Mouse (Mus musculus): ENCODE measurements around the gene Arpc5l.
"Not testable (repeated sequence)": the region's sequence is repeated elsewhere in the genome, so short reads cannot be mapped to it uniquely, and the experiment has no call there.

Arpc5l gene

DNA sequence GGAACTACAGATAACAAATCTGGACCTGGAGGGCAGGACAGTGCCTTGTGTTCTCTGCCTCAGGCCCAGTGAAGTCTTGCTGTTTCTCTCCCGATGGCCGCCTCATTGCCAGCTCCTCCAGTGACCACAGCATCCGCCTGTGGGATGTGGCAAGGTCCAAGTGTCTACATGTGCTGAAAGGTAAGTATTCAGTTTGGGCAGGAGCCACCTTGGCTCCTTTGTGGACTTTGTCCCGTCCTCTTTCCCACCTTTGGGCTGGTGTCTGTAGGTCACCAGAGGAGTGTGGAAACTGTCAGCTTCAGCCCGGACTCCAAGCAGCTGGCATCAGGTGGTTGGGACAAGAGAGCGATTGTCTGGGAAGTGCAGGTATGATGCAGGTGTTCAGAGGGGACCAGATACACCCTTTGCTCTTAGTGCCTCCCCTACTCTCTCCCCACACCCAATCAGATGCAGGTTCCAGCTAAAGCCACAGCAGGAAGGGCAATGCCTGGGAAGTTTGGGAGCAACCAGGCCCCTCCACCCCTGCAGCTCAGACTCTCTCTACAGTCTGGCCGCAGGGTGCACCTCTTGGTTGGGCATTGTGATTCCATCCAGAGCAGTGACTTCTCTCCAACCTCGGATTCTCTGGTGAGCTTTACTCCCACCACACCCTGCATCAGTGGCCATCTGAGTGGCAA, 5.1 kb upstream of the Arpc5l start:
- no peak for DNase-seq (ENCODE audit: low read depth, low spot score)

DNA sequence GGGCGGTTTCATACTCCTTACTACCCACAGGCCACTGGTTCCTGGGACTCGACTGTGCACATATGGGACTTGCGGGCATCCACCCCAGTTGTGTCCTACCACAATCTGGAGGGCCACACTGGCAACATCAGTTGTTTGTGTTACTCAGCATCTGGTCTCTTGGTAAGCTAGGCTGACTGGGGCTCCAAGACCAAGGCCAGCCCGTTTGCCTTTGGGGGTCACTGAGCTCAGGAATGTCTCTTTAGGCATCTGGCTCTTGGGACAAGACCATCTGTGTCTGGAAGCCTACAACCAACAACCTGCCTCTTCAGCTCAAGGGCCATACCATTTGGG, 4.6 kb upstream of the Arpc5l start:
- no peak for DNase-seq (ENCODE audit: low read depth, low spot score)

DNA sequence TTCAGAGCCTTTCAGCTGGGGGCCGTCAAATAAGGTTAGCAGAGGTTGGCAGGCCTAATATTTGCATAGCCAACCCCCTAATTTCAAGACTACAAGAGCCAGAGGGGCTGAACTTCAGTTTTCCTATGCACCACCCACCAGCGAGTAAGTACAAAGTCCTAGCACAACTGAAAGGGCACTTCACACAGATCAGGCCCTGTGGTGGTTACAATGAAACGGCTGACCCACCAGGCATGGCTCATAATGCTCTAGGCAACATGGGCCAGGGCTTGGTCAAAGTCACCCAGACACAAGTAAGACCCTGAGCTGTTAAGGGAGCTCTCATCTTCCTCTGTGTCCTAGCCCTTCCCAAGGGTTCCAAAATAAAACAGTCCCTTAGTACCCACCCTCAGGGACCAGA, 3.3 kb upstream of the Arpc5l start:
- DNase-seq (ENCODE audit: low read depth, low spot score), result no peak

DNA sequence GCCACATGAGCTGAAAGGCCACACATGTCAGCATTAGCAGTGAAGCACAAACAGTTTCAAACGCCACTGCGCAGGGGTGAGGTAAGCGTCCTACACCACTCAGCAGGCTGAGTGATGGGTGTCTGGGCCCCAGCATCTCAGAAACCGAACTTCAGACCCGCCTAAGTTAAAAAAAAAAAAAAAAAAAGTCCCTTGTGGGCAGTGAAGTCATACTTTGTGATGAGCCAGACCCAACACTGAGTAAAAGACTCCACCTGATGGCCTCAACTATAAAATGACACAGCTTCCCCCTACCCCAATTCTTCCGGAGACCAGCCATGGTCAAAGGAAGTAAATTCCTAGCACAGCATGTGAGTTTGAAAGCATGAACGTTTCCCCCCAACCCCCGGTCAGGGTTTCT, 2.0 kb upstream of the Arpc5l start:
- DNase-seq (ENCODE audit: low read depth, low spot score), result no peak

- DNase-seq (ENCODE audit: low read depth, low spot score), result no peak
Observed at GRCm38 (mm10) chr2:39003512-39003911, 1.6 kb upstream of the Arpc5l start.

- no peak for DNase-seq (ENCODE audit: low read depth, low spot score)
Observed at GRCm38 (mm10) chr2:39004372-39004771, 776 bp upstream of the Arpc5l start.

- no peak for DNase-seq (ENCODE audit: low read depth, low spot score)
Observed at GRCm38 (mm10) chr2:39005574-39006079, 479 bp downstream of the Arpc5l start, which contains the start of gene Rpl35. Rpl35 (minus strand) TSS chr2:39005624.

DNA sequence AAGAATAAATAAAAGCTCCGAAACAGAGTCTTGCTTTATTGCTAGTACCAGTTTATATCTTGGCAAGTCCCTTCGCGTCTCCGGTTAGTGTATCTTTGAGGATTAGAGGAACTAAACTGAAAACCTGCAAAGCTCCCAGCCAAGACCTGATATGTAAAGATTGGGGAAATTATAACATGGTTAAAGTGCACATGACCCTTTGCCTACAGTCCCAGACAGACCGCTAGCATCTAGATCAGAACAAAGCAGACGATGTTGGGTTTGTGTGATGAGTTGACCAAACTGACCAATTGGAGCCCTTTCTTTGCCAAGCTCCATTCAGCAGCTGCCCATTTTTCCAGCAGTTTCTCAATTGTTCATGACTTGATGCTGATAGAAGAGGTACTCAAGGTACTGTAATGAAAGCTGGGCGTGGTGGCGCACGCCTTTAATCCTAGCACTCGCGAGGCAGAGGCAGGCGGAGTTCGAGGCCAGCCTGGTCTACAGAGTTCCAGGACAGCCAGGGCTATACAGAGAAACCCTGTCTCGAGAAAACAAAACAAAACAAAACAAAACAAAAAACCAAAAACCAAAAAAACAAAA, 1.1 kb downstream of the Arpc5l start:
- DNase-seq (ENCODE audit: low read depth, low spot score), result no peak

DNA sequence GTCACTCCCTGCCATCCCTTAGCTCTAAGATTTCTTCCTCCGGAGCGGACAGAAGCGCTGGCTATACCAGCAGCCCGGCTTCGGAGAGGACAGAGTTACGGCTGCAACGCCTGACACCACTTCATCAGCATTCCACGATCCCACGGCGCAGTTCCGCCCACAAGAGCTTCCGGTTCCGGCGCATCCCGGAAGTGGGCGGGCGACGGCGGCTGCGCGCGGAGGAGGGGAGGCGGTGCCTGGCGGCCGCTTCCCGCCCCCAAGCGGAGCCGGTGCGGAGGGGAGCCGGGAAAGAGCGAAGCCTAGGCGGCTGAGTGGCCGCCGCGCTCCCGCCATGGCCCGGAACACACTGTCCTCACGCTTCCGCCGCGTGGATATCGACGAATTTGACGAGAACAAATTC, 2.7 kb downstream of the Arpc5l start:
- DNase-seq (ENCODE audit: low read depth, low spot score), result peak; percentile 84

DNA sequence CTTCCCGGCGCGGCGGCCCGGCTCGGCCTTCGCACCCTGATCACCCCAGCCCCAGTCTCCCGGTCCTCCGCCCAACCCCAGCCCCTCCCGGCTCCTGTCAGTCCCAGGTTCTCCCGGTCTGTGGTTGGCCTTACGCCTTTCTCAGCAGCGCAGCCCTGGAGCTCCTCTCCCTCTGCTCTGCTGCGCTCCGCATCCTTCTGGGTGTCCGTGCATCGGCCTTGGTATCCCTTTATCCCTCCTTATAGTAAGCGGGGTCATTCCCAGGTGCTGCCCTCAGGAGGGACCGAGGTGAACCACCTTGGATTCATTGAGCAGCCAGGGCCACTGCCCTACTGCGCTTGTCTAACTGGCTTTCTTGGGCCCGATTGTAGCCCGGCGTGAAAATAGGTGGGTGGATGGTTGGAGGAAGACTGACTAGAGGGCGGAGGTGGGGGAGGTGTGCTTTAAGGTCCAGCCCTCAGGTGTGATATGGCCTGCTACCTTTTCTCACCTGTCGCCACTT, 3.3 kb downstream of the Arpc5l start:
- DNase-seq (ENCODE audit: low read depth, low spot score), result no peak

GRCm38 (mm10) chr2:39008954-39009365, 3.8 kb downstream of the Arpc5l start:
- DNase-seq (ENCODE audit: low read depth, low spot score), result no peak

DNA sequence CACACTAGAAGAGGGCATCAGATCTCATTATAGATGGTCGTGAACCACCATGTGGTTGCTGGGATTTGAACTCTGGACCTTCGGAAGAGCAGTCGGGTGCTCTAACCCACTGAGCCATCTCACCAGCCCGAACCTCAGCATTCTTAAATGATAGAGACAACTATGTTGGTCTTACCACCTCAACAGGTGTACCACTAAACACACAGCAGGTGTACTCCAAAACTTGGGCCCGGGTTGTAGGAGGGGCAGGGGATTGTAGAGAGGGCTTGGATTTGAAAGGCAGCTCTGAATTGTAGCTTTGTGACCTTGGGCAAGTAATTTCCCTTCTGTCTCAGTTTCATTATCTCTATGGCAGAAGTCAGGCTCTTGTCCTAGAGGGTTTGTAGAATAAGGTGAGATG, 5.0 kb downstream of the Arpc5l start:
- not testable (repeated sequence) for DNase-seq (ENCODE audit: low read depth, low spot score)

GRCm38 (mm10) chr2:39011264-39011663, 6.1 kb downstream of the Arpc5l start:
- DNase-seq (ENCODE audit: low read depth, low spot score), result no peak

DNA sequence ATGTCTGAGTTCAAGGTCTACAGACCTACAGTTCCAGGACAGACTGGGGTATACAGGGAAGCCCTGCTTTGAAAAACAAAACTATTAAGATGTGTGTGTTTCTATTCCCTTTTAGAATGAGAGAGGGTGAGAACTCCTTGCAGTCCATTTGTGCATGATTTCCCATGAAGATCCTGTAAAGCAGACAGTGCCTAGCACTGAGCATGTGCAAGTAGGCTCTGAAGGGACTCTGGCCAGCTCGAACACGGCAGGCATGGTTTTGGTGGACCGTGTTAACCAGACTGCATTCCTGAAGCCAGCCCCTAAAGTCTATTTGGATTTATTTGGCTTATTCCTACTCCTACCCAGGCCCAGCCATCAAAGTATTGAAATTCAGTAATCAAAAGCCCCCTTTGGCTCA, 6.8 kb downstream of the Arpc5l start:
- no peak for DNase-seq (ENCODE audit: low read depth, low spot score)

GRCm38 (mm10) chr2:39012768-39013279, 7.7 kb downstream of the Arpc5l start:
- no peak for DNase-seq (ENCODE audit: low read depth, low spot score)

DNA sequence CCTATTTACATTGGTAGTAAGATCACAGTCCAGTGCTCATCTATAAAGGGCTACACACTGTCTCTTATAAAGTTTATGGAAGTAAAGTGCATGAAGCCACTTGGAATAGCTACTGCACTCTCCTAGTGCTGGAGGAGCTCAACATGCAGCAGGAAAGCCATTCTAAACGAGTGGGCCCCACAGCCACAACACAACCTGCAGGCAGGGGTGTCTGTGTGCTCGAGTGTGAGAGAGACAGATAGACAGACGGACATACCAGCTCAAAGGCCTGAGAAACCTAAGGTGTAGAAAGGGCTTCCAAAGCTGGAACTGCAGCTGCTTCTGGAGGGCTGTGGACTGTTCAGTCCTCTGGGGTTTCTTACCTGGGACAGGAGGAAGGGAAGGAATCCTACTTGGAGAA, 11.4 kb downstream of the Arpc5l start:
- no peak for DNase-seq (ENCODE audit: low read depth, low spot score)

DNA sequence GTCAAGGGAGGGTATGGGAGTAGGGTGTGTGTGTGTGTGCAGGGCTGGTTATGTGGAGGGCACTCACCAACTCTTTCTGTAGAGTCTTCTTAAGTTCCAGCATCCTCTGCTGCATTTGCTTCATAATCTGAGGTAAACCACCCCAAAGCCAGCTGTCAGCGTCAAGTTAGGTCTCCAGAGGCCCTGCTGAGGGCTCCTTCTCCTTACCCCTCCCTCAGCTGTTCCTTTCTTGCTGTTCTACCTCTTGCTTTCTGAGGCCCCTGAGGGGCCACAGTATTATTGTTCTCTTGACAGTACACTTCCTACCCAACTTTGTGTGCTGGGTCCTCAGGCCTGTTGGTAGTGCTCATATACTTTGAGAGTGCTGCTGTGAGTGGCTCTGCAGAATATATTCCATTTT, 14.9 kb downstream of the Arpc5l start:
- no peak for DNase-seq (ENCODE audit: low read depth, low spot score)

DNA sequence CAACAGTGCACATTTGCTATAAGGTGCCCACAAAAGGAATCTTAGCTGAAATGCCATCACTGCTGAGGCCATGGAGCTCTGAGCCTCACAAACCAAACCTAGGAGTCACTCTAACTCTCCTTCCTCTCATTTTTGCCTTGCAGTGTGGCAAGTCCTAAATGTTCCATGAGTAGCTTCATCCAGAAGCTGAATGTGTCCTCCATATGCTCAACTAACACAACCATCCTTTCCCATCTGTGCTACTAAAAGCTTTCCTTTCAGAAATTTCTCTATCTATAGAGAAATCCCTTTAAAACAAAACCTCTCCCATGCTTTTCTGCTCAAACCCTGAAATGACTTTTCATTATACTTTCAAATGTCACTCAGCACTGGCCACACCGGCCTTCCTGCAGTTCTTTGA, 26.5 kb downstream of the Arpc5l start:
- DNase-seq (ENCODE audit: low read depth, low spot score), result no peak

- no peak for DNase-seq (ENCODE audit: low read depth, low spot score)
Observed at GRCm38 (mm10) chr2:39040215-39040614, 35.1 kb downstream of the Arpc5l start.

DNA sequence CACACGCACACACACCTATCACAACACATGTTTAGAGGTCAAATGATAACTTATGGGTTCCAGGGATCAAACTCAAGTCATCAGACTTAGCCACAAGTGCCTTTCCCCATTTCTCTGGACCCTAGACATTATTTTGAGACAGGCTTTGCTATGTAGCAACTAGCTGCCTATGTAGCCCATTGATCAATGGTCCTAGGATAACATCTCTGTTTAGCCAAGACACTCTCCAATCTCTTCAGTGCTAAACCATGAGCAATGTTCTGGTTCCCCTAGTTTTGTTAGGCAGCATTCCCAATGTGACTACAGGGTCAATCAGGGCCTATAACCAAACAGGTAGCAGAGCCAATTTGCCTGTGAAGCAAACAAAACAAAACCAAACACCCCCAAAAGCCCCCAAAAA, 43.4 kb downstream of the Arpc5l start:
- no peak for DNase-seq (ENCODE audit: low read depth, low spot score)

- DNase-seq (ENCODE audit: low read depth, low spot score), result no peak
Observed at GRCm38 (mm10) chr2:39064687-39065399, 59.7 kb downstream of the Arpc5l start.
